Mouse (Mus musculus): ENCODE data around the gene Sp7.

GRCm38 (mm10) chr15:102398629-102399028, 31.6 kb upstream of the Sp7 start:
- TF ChIP-seq FLI1 (IDR thresholded peaks at IDR 0.05; ENCODE audit: low read length) (no peak), GATA1 (IDR thresholded peaks at IDR 0.05; ENCODE audit: borderline replicate concordance, low read length) (no peak)
